Mouse (Mus musculus) stomach, embryonic 14.5 days (tissue): ENCODE measurements around the gene Taf8. TPM values are rescaled to one million over a fixed set of nuclear protein-coding genes. Genes with fewer than 3 reads are reported as not detected.

Source experiments
- ATAC-seq: fragments of 200-750 bp; cut with Nextera tagmentation; 2 replicates; pipeline ENCODE4 v1.8.0; 2017; ENCODE audit warnings: low read depth, moderate TSS enrichment; ENCODE audit not compliant: insufficient number of reproducible peaks, insufficient read depth, low FRiP score
- H3K27ac ChIP-seq: fragments of 300-500 bp; sonication (generic); 2 replicates; pipeline ENCODE4 v1.5.1; 2014; ENCODE audit warnings: mild to moderate bottlenecking, low read length, moderate library complexity, mixed read lengths
- H3K27me3 ChIP-seq: fragments of 300-500 bp; sonication (generic); 2 replicates; pipeline ENCODE4 v1.6.1; 2014; ENCODE audit warnings: low read length, control low read depth, mixed read lengths; ENCODE audit not compliant: control insufficient read depth, insufficient read depth
- H3K36me3 ChIP-seq: fragments of 300-500 bp; sonication (generic); 2 replicates; pipeline ENCODE4 v1.6.1; 2014; ENCODE audit warnings: mild to moderate bottlenecking, control low read depth, low read length, moderate library complexity, mixed read lengths; ENCODE audit not compliant: control insufficient read depth, insufficient read depth
- H3K4me1 ChIP-seq: fragments of 300-500 bp; sonication (generic); 2 replicates; pipeline ENCODE4 v1.6.1; 2014; ENCODE audit warnings: low read length, control low read depth, mixed read lengths; ENCODE audit not compliant: control insufficient read depth, insufficient read depth
- H3K4me2 ChIP-seq: fragments of 300-500 bp; sonication (generic); replicated peaks from 2 replicates; pipeline ENCODE4 v1.6.1; 2014; ENCODE audit warnings: low read depth, low read length, control low read depth
- H3K4me3 ChIP-seq: fragments of 300-500 bp; sonication (generic); 2 replicates; pipeline ENCODE4 v1.5.1; 2014; ENCODE audit warnings: low read depth, low read length, control low read depth
- H3K9ac ChIP-seq: fragments of 300-500 bp; sonication (generic); replicated peaks from 2 replicates; pipeline ENCODE4 v1.6.1; 2014; ENCODE audit warnings: low read depth, mild to moderate bottlenecking, control low read depth, low read length, moderate library complexity, mixed read lengths
- H3K9me3 ChIP-seq: fragments of 300-500 bp; sonication (generic); 2 replicates; pipeline ENCODE4 v1.6.1; 2016; ENCODE audit warnings: low read depth, low read length, control low read depth; ENCODE audit not compliant: control insufficient read depth
- WGBS: fragments of 180-500 bp; shearing (Covaris S2); extraction: QIAGEN DNeasy Blood & Tissue Kit; methylation state at CpG from one replicate; pipeline ENCODE4 v1.1.7; 2014; 5-methylcytosine and 5-hydroxymethylcytosine counted together
- polyA plus RNA-seq: library from polyadenylated mRNA; unstranded; fragments of >200 nt; fragmentation: Nextera tagmentation; extraction: Ambion mirVana; gene quantifications from 2 replicates; pipeline ENCODE4 v1.2.1, GENCODE M21; 2014

Taf8 gene
- polyA plus RNA-seq, result 24.5 and 27.3 TPM in 2 replicates

GRCm38 (mm10) chr17:47501946-47502706 is at the start of gene Taf8:
TSS of gene Taf8 (minus strand) at chr17:47502292.
- Histone ChIP-seq H3K36me3 (peaks cover 23% of the 10 kb centered on the region), H3K27ac (peak within 1 kb of the TSS; percentile 57; the same call in 1 of the 2 replicates), H3K9me3 (no peaks in the 10 kb centered on the region), H3K4me2 (peak within 1 kb of the TSS; percentile 77), H3K4me1 (peaks cover 22% of the 10 kb centered on the region), H3K9ac (peak within 1 kb of the TSS; percentile 39), H3K4me3 (peak within 1 kb of the TSS; percentile 49), H3K27me3 (no peaks in the 10 kb centered on the region)
- ATAC-seq, result peak; percentile 91
- WGBS, result 2% methylated on average over 40 of the region's 40 CpGs

- no peak overlapping the region for H3K27ac ChIP-seq
- H3K36me3 ChIP-seq, result no peaks in the 10 kb centered on the region
- 70% methylated on average over 7 of the region's 7 CpGs for WGBS
- no peaks in the 10 kb centered on the region for H3K9me3 ChIP-seq
- H3K4me2 ChIP-seq, result no peak overlapping the region
- no peak overlapping the region for H3K4me3 ChIP-seq
- ATAC-seq, result no peak
- H3K27me3 ChIP-seq, result no peaks in the 10 kb centered on the region
- no peak overlapping the region for H3K9ac ChIP-seq
- H3K4me1 ChIP-seq, result no peaks in the 10 kb centered on the region; the same call in 1 of the 2 replicates
Measured at GRCm38 (mm10) chr17:47551049-47551448, 49.0 kb upstream of the Taf8 start.

GRCm38 (mm10) chr17:47545861-47546331 is 43.8 kb upstream of the Taf8 start:
- Histone ChIP-seq H3K4me1 (peaks cover 14% of the 10 kb centered on the region), H3K4me3 (no peak overlapping the region), H3K4me2 (no peak overlapping the region), H3K27ac (no peak overlapping the region; the same call in 1 of the 2 replicates), H3K9ac (no peak overlapping the region), H3K36me3 (no peaks in the 10 kb centered on the region), H3K27me3 (no peaks in the 10 kb centered on the region), H3K9me3 (no peaks in the 10 kb centered on the region)
- 74% methylated on average over 17 of the region's 17 CpGs for WGBS
- ATAC-seq, result no peak

- no peaks in the 10 kb centered on the region for H3K27me3 ChIP-seq
- H3K4me2 ChIP-seq, result no peak overlapping the region
- no peak for ATAC-seq
- H3K4me3 ChIP-seq, result no peak overlapping the region
- peaks cover 14% of the 10 kb centered on the region for H3K4me1 ChIP-seq
- H3K27ac ChIP-seq, result no peak overlapping the region
- 89% methylated on average over 12 of the region's 12 CpGs for WGBS
- H3K9me3 ChIP-seq, result no peaks in the 10 kb centered on the region
- no peak overlapping the region for H3K9ac ChIP-seq
- no peaks in the 10 kb centered on the region for H3K36me3 ChIP-seq
Measured at GRCm38 (mm10) chr17:47545154-47545553, 43.1 kb upstream of the Taf8 start.

GRCm38 (mm10) chr17:47543051-47543650 is 41.1 kb upstream of the Taf8 start:
- 71% methylated on average over 7 of the region's 7 CpGs for WGBS
- Histone ChIP-seq H3K4me2 (no peak overlapping the region), H3K4me3 (no peak overlapping the region), H3K9me3 (no peaks in the 10 kb centered on the region), H3K9ac (no peak overlapping the region), H3K36me3 (no peaks in the 10 kb centered on the region), H3K27me3 (no peaks in the 10 kb centered on the region), H3K27ac (no peak overlapping the region), H3K4me1 (peaks cover 14% of the 10 kb centered on the region)
- no peak for ATAC-seq

GRCm38 (mm10) chr17:47542061-47542460 is 40.0 kb upstream of the Taf8 start:
- ATAC-seq, result no peak
- 50% methylated on average over 5 of the region's 5 CpGs for WGBS
- no peaks in the 10 kb centered on the region for H3K36me3 ChIP-seq
- no peaks in the 10 kb centered on the region for H3K9me3 ChIP-seq
- H3K27ac ChIP-seq, result no peak overlapping the region
- no peaks in the 10 kb centered on the region for H3K27me3 ChIP-seq
- H3K4me3 ChIP-seq, result no peak overlapping the region
- H3K4me1 ChIP-seq, result peaks cover 14% of the 10 kb centered on the region
- no peak overlapping the region for H3K4me2 ChIP-seq
- no peak overlapping the region for H3K9ac ChIP-seq

GRCm38 (mm10) chr17:47539128-47539527 is 37.0 kb upstream of the Taf8 start:
- Histone ChIP-seq H3K9me3 (no peaks in the 10 kb centered on the region), H3K36me3 (no peaks in the 10 kb centered on the region), H3K4me3 (no peak overlapping the region), H3K27ac (no peak overlapping the region), H3K4me1 (peaks cover 15% of the 10 kb centered on the region), H3K9ac (no peak overlapping the region), H3K27me3 (no peaks in the 10 kb centered on the region), H3K4me2 (no peak overlapping the region)
- ATAC-seq, result no peak
- WGBS, result 89% methylated on average over 4 of the region's 4 CpGs

GRCm38 (mm10) chr17:47538049-47538448 is 36.0 kb upstream of the Taf8 start:
- Histone ChIP-seq H3K27ac (no peak overlapping the region), H3K4me1 (peaks cover 12% of the 10 kb centered on the region), H3K36me3 (no peaks in the 10 kb centered on the region), H3K9me3 (no peaks in the 10 kb centered on the region), H3K9ac (no peak overlapping the region), H3K4me2 (no peak overlapping the region), H3K4me3 (no peak overlapping the region), H3K27me3 (no peaks in the 10 kb centered on the region)
- WGBS, result 74% methylated on average over 3 of the region's 3 CpGs
- no peak for ATAC-seq
